Mouse (Mus musculus) frontal cortex, postnatal 25 days (tissue): ENCODE measurements at regions not wholly inside any gene's neighbourhood (a gene's known extent, or its start where the extent isn't known, plus 50 kb on each side); places are given as distances from the start of the nearest gene placed in this dataset.
A peak's percentile ranks its signal among the peaks of the same experiment; 100 is the strongest.

Experiments
- DNase-seq, 2 experiments: peaks; one replicate each; pipeline ENCODE4 v3.0.0; 2022; ENCODE audit warnings: low spot score in 2 of 2

GRCm38 (mm10) chrX:7474831-7475230 lies 98.6 kb upstream of the Foxp3 start:
- DNase-seq, result no peak

GRCm38 (mm10) chrX:7473814-7474213 lies 98.2 kb upstream of the Usp27x start:
- peak in 1 of 2 experiments; percentile 4 for DNase-seq

GRCm38 (mm10) chrX:7469801-7470200 lies 94.2 kb upstream of the Usp27x start:
- no peak for DNase-seq

GRCm38 (mm10) chrX:7467985-7468384 lies 92.4 kb upstream of the Usp27x start:
- DNase-seq, result no peak

- DNase-seq, result no peak
These were observed 81.2 kb upstream of the Usp27x start for GRCm38 (mm10) chrX:7456851-7457250.

GRCm38 (mm10) chrX:7445035-7445434 lies 69.4 kb upstream of the Usp27x start:
- DNase-seq, result no peak

DNA sequence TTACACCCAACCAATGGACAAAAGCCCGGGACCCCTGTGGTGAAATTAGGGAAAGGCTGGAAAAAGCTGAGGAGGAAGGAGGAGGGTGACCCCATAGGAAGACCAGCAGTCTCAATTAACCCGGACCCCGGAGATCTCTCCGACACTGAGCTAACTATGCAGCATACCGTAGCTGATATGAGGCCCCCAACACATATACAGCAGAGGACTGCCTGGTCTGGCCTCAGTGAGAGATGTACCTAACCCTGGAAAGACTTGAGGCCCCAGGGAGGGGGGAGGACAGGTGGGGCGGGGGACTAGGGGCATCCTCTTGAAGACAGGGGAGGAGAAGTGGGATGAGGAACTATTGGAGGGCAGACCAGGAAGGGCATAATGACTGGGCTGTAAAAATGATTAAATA lies 69.0 kb upstream of the Usp27x start:
- DNase-seq, result no peak

DNA sequence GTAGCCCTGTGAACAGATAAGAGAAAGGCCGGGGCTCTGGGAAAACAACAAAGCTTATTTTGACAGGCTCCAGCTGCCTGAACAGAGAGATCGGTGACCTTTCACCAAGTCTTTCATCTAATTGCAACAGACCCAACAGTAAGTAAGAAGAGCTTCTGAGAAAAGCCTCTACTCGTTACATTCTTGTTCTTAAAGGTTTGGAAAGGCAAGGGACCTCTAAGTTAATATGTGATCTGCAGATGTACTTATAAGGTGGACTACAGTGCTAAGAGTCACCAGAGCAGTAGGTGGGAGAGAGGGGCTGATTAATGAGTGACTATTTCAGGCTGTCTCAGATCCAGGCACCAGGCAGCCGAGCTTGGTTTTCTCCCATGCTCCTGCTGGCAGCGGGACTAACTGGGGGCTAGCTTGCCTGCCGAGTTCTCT lies 68.4 kb upstream of the Usp27x start:
- no peak for DNase-seq

- DNase-seq, result no peak
These were observed 59.9 kb upstream of the Usp27x start for GRCm38 (mm10) chrX:7435375-7436042.

DNA sequence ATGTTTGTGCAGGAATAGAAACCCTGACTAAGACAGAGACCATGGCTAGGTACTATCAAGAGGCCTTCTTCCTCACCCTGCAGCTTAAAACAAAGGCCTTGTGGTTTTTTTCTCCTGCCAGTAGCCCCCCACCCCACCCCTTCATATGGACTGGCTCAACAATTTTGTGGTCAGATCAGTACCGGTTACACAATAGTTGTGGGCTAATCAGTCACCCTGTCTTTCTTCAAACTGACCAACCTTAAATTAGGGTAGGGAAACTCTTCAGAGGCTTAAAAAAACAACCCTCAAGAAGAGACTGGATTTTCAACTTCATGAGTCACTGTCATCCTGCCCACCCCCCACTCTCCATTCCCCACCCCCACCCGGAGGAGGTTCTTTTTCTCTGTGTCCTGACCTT lies 58.6 kb upstream of the Usp27x start:
- DNase-seq, result no peak

GRCm38 (mm10) chrX:7430456-7430855 lies 54.8 kb upstream of the Usp27x start:
- no peak for DNase-seq

DNA sequence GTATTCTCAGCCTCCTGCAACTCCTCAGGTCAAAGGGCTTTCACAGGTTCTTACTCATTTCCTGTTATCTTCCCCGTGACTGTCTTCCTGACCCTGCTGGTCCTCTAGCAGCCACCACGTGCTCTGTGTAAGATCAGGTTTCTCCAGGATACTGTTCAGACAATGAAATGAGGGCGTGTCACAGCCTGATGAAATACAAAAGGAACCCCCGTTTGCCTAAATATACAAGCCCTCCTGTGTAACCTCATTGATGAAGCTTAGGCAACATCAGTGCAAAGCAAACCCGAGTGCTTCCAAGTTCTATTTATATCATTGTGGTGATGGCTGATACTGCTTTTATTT lies 53.9 kb upstream of the Usp27x start:
- no peak for DNase-seq

GRCm38 (mm10) chrX:7428621-7429523 lies 53.2 kb upstream of the Usp27x start:
- peak in 1 of 2 experiments; percentile 14 for DNase-seq
